Mouse (Mus musculus): Measurements from ENCODE around the gene Cilp. TPM values are rescaled to one million over a fixed set of nuclear protein-coding genes. Genes with fewer than 3 reads are reported as not detected.

Gene Cilp
- polyA plus RNA-seq, 1 experiment: not detected

DNA sequence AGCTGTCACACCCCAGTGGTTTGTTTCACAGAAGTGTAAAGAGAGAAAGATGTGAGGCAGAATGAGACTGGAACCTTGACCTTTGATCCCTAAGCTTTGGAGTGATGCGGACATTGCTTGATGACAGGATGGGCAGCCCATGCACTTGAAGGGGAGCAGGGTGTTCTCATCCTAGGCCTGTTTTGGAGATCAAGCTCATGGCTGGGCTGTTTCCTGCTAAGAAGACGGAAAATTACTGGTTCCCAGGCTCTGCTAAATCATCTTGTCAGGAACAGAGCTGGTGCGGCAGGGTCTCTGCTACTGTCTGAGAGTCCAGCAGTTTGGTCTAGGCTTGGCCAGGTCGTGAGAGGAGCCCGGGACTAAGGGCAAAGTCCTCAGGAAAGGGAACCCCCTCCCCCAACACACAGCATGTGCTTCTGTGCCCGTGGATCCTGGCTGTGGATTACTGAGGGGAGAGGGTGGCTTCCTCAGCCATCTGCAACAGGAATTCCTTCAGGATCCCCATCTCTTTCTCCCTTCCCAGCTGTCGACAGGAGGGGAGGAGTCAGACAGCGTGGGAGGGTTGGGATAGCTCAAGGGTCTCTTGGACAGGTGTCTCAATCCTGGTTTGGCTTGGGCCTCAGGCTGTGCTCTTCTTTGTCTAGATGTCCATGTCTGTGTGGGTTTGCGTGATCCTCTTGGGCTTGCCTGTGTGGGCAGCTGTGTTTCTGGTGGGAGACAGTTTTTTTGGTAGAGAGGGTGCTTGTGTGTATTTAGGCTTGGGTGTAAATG lies 20.8 kb upstream of the Cilp start:
- TF ChIP-seq CTCF (IDR thresholded peaks at IDR 0.05; ENCODE audit: low read depth, low read length) (no peak), POLR2A (IDR thresholded peaks at IDR 0.05; ENCODE audit: borderline replicate concordance, low read depth, low read length) (no peak)
- Histone ChIP-seq H3K4me1 (ENCODE audit: control insufficient read depth, insufficient read depth, low read length) (no peaks in the 10 kb centered on the region), H3K4me3 (ENCODE audit: insufficient read depth, low read length) (no peak overlapping the region), H3K27ac (ENCODE audit: insufficient read depth, low read depth, low read length) (no peak overlapping the region)

DNA sequence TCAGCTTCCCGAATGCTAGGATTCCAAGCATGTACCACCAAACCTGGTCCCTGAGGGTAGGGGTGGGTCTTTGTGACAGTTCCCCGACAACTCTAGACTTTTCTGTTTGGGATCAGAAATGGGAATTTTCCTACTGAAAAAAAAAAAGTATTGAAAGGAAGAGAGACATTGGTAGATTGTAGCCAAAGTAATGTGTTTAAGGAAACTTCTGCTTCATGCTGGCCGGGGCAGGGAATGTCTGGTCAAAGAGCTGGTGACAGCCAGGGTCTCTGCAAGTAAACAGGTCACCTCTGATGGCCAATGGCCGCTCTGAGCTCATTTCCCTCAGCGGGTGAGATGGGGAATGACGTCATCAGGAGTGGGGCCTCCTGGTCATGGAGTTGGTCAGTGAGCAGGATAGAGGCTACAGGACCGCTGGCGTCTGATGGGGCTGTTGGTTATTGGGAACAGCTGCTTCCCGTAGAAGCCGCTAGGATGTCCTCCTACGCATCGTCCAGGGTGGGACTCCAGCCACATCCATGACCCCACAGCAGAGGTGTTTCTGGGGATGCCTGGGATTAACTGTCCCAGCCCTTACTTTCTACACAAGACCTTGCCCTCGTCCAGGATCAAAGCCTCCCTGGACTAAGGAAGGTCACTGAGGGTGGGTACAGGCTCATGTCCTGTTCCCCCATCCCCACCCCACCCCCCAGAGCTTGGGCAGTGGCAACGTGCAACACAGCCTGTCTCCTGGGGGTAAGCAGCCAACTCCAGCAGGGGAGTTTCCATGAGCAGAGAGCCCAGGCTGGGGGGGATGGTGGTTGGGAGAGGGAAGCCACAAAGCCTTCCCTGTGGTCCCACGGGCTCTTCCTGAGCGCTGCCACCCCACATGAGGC lies 17.2 kb upstream of the Cilp start:
- Histone ChIP-seq H3K27ac (ENCODE audit: insufficient read depth, low read depth, low read length) (no peak overlapping the region), H3K4me3 (ENCODE audit: insufficient read depth, low read length) (no peak overlapping the region)
- no peak for TF ChIP-seq CTCF (IDR thresholded peaks at IDR 0.05; ENCODE audit: low read depth, low read length)
- no peak for TF ChIP-seq POLR2A (IDR thresholded peaks at IDR 0.05; ENCODE audit: borderline replicate concordance, low read depth, low read length)

DNA sequence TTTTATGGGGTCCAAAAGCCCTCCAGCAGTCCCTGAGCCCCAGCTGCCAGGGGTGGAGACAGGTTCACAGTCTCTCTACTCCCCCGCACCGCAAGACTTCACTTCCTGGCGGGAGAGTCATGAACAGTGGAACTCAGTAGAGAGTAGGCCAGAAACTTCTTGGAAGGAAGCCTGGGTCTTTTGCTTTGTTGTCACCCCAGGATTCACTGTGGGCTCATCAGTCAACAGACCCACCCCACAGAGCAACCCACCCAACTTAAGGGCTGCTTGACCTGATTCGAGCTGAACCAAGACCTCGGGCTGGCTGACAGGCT lies 16.6 kb upstream of the Cilp start:
- H3K4me1 ChIP-seq (ENCODE audit: control insufficient read depth, insufficient read depth, low read length): no peaks in the 10 kb centered on the region
- H3K27ac ChIP-seq (ENCODE audit: insufficient read depth, low read depth, low read length): no peak overlapping the region
- no peak for TF ChIP-seq POLR2A (IDR thresholded peaks at IDR 0.05; ENCODE audit: borderline replicate concordance, low read depth, low read length)
- no peak for TF ChIP-seq CTCF (IDR thresholded peaks at IDR 0.05; ENCODE audit: low read depth, low read length)
- no peak overlapping the region for H3K4me3 ChIP-seq (ENCODE audit: insufficient read depth, low read length)

More for the DNA sequence above, 17.2 kb upstream of the Cilp start:
- no peaks in the 10 kb centered on the region for H3K4me1 ChIP-seq (ENCODE audit: control insufficient read depth, insufficient read depth, low read length)

DNA sequence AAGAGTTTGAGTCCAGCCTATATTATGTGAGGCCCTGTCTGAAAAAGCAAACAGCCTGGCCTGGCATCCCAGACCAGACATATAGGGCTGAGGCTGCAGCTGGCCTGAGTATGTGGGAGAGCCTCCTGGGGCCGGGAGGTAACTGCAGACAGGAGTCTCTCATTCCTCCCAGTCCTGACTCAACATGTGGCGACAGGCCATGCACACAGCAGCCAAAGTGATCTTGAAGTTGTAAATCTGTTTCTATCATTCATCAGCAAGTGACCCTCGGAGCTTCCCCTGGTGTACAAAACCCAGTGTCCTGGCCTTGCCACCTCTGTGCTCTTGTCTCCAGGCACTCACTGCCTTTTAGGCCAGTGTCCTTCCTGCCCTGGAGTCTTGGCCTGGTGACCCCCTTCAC lies 13.0 kb upstream of the Cilp start:
- no peak for TF ChIP-seq CTCF (IDR thresholded peaks at IDR 0.05; ENCODE audit: low read depth, low read length)
- TF ChIP-seq POLR2A (IDR thresholded peaks at IDR 0.05; ENCODE audit: borderline replicate concordance, low read depth, low read length): no peak
- H3K4me3 ChIP-seq (ENCODE audit: insufficient read depth, low read length): no peak overlapping the region
- H3K4me1 ChIP-seq (ENCODE audit: control insufficient read depth, insufficient read depth, low read length): no peaks in the 10 kb centered on the region
- no peak overlapping the region for H3K27ac ChIP-seq (ENCODE audit: insufficient read depth, low read depth, low read length)

DNA sequence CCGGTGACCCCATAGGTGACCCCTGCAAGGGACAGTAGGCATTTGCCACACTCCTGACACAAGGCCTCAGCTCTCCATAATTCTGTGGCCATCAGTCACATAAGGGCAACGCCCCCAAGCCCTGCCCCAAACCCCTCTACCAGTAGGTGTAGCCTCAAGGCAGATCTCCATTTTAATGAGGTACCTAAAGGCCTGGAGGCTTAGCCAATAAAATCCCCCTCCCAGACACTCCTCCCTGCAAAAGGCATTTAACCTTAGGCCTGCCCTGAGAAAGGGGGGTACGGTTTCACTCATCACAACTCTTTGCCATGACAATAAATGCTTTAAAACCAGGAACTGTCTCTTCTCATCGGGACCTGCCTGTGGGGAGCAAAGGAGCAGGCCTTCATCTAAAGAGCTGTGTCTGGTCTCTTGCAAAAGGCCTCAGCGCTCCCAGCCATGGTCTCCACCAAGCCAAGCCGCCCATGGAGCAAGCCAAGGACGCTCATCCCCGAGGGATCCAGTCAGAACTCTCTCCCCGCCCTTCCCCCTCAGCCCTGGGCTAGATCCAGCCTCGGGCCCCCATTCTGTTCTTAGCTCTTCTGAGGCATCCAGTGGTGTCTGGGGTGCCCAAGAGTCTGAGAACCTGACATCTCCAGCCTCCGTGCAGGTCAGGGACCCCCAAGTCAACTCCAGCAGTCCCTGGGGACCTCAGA lies 8.9 kb upstream of the Cilp start:
- Histone ChIP-seq H3K4me3 (ENCODE audit: insufficient read depth, low read length) (no peak overlapping the region), H3K27ac (ENCODE audit: insufficient read depth, low read depth, low read length) (no peak overlapping the region)

DNA sequence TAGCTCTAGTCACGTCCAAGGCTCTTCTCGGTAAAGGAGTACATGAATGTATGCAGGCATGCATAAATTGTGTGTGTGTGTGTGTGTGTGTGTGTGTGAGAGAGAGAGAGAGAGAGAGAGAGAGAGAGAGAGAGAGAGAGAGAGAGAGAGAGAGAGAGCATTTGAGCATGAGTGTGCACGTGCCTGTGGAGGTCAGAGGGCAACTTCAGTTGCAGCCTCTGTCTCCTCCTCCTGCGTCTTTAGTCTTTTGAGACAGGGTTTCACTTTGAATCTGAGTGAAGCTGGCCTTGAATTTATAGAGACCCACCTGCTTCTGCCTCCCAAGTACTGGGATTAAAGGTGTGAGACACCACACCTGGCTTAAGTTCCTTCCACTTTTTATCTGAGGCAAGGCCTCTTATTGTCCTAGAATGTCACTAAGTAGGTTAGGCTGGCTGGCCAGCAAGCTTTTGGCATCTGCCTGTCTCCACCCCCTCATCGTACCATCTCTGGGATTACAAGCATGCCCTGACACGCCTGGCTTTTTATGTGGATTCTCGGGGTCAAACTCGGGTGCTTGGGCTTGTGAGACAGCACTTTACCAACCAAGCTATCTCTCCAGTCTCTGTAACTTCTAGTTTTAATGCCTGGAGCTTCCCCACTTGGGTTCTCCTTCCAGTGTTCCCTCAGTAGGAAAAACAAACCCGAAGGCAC lies 7.6 kb upstream of the Cilp start:
- H3K4me3 ChIP-seq (ENCODE audit: insufficient read depth, low read length): no peak overlapping the region
- H3K4me1 ChIP-seq (ENCODE audit: control insufficient read depth, insufficient read depth, low read length): no peaks in the 10 kb centered on the region
- TF ChIP-seq CTCF (IDR thresholded peaks at IDR 0.05; ENCODE audit: low read depth, low read length) (no peak), POLR2A (IDR thresholded peaks at IDR 0.05; ENCODE audit: borderline replicate concordance, low read depth, low read length) (no peak)
- no peak overlapping the region for H3K27ac ChIP-seq (ENCODE audit: insufficient read depth, low read depth, low read length)

More for the DNA sequence above, 8.9 kb upstream of the Cilp start:
- H3K4me1 ChIP-seq (ENCODE audit: control insufficient read depth, insufficient read depth, low read length): no peaks in the 10 kb centered on the region
- no peak for TF ChIP-seq POLR2A (IDR thresholded peaks at IDR 0.05; ENCODE audit: borderline replicate concordance, low read depth, low read length)
- TF ChIP-seq CTCF (IDR thresholded peaks at IDR 0.05; ENCODE audit: low read depth, low read length): no peak

DNA sequence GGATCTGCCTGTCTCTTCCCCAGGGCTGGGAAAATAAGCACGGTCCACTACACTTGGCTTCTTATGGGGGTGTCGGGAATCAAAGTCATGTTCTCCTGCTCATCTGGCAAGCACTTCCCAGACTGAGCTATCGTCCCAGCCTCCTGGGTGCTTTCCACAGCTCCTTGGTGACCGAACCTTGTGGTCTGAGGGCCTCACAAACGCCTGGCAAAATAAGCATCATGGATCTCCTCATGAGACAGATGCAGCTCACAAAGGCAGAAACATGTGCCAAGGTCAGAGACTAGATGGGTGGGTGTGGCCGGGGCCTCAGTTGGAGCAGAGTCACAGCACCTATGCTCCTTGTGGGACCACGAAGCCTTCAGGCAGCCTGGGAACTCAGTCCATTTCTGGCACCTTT lies 5.6 kb upstream of the Cilp start:
- no peak overlapping the region for H3K27ac ChIP-seq (ENCODE audit: insufficient read depth, low read depth, low read length)
- no peaks in the 10 kb centered on the region for H3K4me1 ChIP-seq (ENCODE audit: control insufficient read depth, insufficient read depth, low read length)
- no peak overlapping the region for H3K4me3 ChIP-seq (ENCODE audit: insufficient read depth, low read length)
- TF ChIP-seq CTCF (IDR thresholded peaks at IDR 0.05; ENCODE audit: low read depth, low read length) (no peak), POLR2A (IDR thresholded peaks at IDR 0.05; ENCODE audit: borderline replicate concordance, low read depth, low read length) (no peak)

DNA sequence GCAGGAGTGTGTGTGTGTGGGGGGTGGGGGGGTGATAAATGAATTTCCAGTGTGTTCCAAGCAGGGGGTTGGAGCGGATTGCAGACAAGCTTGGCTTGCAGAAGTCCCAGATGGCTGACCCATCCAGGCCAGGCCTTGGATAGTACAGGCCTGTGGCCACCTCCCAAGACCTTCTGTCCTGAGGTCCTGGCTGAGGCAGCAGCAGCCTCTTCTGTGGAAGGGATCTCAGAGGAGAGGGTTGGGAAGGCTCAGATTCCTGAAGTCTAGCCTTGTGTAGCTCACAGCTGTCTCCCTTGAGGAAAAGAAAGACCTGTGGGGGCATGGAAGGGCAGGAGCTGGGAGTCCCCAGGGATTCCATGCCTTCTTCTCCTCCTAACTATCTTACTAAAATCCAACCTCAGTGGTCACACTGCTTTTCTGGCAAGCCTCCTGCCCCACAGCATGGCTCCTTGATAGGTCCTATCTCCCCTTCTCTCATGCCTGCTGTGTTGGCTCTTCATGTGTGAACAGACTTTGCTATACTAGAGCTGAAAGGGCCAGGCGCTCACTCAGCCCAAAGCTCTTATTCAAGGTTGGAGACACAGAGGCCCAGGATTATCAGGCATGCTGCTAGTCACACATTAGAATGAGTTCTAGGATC lies 3.3 kb upstream of the Cilp start:
- Histone ChIP-seq H3K27ac (ENCODE audit: insufficient read depth, low read depth, low read length) (no peak overlapping the region), H3K4me3 (ENCODE audit: insufficient read depth, low read length) (no peak overlapping the region), H3K4me1 (ENCODE audit: control insufficient read depth, insufficient read depth, low read length) (no peaks in the 10 kb centered on the region)
- TF ChIP-seq POLR2A (IDR thresholded peaks at IDR 0.05; ENCODE audit: borderline replicate concordance, low read depth, low read length) (no peak), CTCF (IDR thresholded peaks at IDR 0.05; ENCODE audit: low read depth, low read length) (no peak)

DNA sequence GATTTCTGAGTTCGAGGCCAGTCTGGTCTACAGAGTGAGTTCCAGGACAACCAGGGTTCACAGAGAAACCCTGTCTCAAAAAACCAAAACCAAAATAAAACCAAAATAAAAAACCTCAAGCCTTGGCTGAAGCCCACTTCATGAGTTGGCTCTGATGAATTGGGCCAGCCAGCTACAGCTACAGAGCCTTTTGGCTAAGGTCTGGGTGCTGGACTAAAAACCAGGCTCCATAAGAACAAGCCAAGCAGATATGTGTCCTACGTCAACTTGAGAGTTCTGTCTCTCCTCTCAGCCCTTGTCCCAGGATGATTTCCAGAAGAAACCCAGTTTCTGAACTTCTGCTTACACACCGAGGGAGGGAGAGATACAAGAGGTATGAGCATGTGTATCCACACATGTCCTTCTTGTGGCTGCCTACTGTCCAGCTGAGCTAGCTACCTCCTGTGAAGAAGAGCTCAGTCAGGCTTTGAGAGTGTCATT lies 2.3 kb upstream of the Cilp start:
- Histone ChIP-seq H3K4me1 (ENCODE audit: control insufficient read depth, insufficient read depth, low read length) (no peaks in the 10 kb centered on the region), H3K4me3 (ENCODE audit: insufficient read depth, low read length) (no peak overlapping the region), H3K27ac (ENCODE audit: insufficient read depth, low read depth, low read length) (no peak overlapping the region)
- no peak for TF ChIP-seq POLR2A (IDR thresholded peaks at IDR 0.05; ENCODE audit: borderline replicate concordance, low read depth, low read length)
- no peak for TF ChIP-seq CTCF (IDR thresholded peaks at IDR 0.05; ENCODE audit: low read depth, low read length)

Measured in bone marrow macrophage, adult 2 months (primary cell).